Mouse (Mus musculus) midbrain, embryonic 13.5 days (tissue): ENCODE data around the gene S100a10. TPM values are rescaled to one million over a fixed set of nuclear protein-coding genes. Genes with fewer than 3 reads are reported as not detected.

Source experiments
- ATAC-seq: fragments of 200-750 bp; cut with Nextera tagmentation; 2 replicates; pipeline ENCODE4 v1.8.0; 2017; ENCODE audit warnings: mild to moderate bottlenecking, moderate TSS enrichment, moderate library complexity
- H3K27ac ChIP-seq: fragments of 300-500 bp; sonication (generic); 2 replicates; pipeline ENCODE4 v1.5.1; 2015; ENCODE audit warnings: inconsistent platforms, mild to moderate bottlenecking, moderate library complexity
- H3K27me3 ChIP-seq: fragments of 300-500 bp; sonication (generic); 2 replicates; pipeline ENCODE4 v1.6.1; 2015; ENCODE audit warnings: mild to moderate bottlenecking, inconsistent platforms
- H3K36me3 ChIP-seq: fragments of 300-500 bp; sonication (generic); 2 replicates; pipeline ENCODE4 v1.6.1; 2015; ENCODE audit warnings: mild to moderate bottlenecking, inconsistent platforms
- H3K4me1 ChIP-seq: fragments of 300-500 bp; sonication (generic); replicated peaks from 2 replicates; pipeline ENCODE4 v1.6.1; 2015; ENCODE audit warnings: inconsistent platforms
- H3K4me2 ChIP-seq: fragments of 300-500 bp; sonication (generic); replicated peaks from 2 replicates; pipeline ENCODE4 v1.6.1; 2015; ENCODE audit warnings: moderate library complexity, mild to moderate bottlenecking, inconsistent platforms
- H3K4me3 ChIP-seq: fragments of 300-500 bp; sonication (generic); replicated peaks from 2 replicates; pipeline ENCODE4 v1.5.1; 2015; ENCODE audit warnings: mild to moderate bottlenecking, inconsistent platforms
- H3K9ac ChIP-seq: fragments of 300-500 bp; sonication (generic); replicated peaks from 2 replicates; pipeline ENCODE4 v1.6.1; 2015; ENCODE audit warnings: mild to moderate bottlenecking, inconsistent platforms
- H3K9me3 ChIP-seq: fragments of 300-500 bp; sonication (generic); 2 replicates; pipeline ENCODE4 v1.6.1; 2016; ENCODE audit warnings: mild to moderate bottlenecking, inconsistent platforms
- WGBS: fragments of 180-500 bp; shearing (Covaris S2); methylation state at CpG from one replicate; pipeline ENCODE4 v1.1.7; 2015; 5-methylcytosine and 5-hydroxymethylcytosine counted together
- polyA plus RNA-seq: library from polyadenylated mRNA; unstranded; fragments of >200 nt; fragmentation: Nextera tagmentation; extraction: Ambion mirVana; gene quantifications from 2 replicates; pipeline ENCODE4 v1.2.1, GENCODE M21; 2015

S100a10 gene
- polyA plus RNA-seq: 90.8 and 93.2 TPM in 2 replicates

DNA sequence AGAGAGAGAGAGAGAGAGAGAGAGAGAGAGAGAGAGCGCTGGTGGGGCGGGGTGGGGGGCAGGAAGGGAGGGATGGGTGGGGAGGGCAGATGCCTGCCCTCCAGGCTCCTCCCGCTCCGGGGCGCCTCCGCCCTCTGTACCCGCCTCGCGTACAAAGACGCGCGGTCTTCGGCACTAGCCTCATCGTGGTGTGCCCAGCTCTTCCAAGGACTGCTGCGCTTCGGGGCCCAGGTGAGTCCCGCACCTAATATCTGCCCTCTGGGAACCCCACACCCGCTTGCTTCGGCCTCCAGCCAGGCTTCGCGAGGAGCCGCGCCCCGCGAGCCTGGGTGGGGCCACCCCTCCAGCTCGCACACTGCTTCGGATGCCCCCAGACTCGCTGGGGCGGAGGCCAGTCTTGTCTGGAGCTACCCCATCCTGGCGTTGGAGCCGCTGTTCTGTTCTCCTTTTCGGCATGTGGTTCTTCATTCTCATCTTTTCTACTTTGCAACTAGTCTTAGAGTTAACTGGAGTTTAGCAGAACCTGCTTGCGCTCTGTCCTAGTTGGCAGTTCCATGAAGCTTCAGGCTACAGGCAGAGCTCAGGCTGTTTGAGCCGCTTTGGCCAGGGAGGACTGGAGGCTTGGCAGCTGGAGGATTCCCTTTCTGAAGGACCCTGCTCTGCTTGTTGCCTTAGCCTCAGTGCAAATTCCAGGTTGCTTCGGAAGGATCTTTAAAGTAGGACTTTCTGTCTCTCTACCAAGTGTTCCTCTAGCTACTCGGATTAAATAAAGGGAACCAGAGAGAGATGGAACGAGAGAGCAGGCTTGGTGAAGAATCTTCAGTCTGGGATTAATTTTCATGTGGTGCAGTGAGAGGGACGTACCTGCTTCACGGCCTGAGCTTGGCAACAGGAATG is at the start of gene S100a10:
Gene S100a10 (plus strand): TSS at position 100 of the 897 bp plus-strand sequence.
- Histone ChIP-seq H3K36me3 (no peaks in the 10 kb centered on the region), H3K4me1 (peaks cover 8% of the 10 kb centered on the region), H3K9ac (peak within 1 kb of the TSS; percentile 73), H3K27ac (no peak within 1 kb of the TSS), H3K4me3 (peak within 1 kb of the TSS; percentile 55), H3K27me3 (peaks cover 11% of the 10 kb centered on the region), H3K4me2 (peak within 1 kb of the TSS; percentile 95), H3K9me3 (no peaks in the 10 kb centered on the region)
- ATAC-seq: peak; percentile 89
- WGBS: 4% methylated on average over 33 of the region's 39 CpGs

DNA sequence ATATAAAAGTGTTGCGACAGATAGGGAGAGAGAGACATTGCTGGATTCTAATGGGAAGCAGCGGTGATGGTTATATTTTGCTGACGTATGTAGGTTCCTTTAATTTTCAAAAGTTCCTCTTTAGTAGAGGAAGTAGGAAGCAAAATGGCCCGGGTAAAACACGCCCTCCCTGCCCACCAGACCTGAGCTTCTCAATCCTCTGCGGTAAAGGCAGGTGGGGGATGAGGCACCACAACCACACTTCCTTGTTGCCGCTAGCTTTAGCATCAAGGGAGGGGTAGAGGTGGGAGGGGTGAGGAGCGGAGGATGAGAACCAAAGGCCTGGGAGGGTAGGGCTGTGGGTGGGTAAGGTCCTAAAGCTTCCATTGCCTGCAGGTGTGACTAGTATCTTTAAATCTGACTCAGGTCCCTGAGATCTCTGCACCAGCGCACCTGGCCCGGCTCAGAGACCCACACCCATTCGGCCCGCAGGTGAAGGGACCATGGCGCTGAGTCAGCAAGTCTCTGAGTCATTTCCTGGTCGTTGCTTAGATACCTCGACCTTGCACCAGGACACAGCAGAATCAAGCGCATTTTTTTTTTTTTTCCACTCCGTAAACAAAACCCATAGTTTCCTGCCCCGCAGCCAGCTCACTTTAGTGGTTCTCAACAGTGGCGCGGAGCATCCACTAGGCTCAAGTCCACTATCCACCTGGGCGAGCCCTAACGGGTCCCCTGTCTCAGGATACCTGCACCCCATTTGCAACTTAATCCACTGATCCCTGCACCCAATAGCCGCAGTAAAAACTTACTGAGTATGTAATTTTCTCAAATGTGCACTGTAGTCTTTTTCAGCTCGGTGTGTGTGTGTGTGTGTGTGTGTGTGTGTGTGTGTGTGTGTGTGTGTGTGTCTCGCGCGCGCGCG is 48.7 kb upstream of the S100a10 start:
- 43% methylated on average over 30 of the region's 30 CpGs for WGBS
- no peaks in the 10 kb centered on the region for H3K9me3 ChIP-seq
- no peak overlapping the region for H3K4me3 ChIP-seq
- no peak overlapping the region for H3K4me2 ChIP-seq
- H3K27me3 ChIP-seq: no peaks in the 10 kb centered on the region
- H3K27ac ChIP-seq: no peak overlapping the region
- no peaks in the 10 kb centered on the region for H3K36me3 ChIP-seq
- no peak overlapping the region for H3K9ac ChIP-seq
- ATAC-seq: no peak
- no peaks in the 10 kb centered on the region for H3K4me1 ChIP-seq

DNA sequence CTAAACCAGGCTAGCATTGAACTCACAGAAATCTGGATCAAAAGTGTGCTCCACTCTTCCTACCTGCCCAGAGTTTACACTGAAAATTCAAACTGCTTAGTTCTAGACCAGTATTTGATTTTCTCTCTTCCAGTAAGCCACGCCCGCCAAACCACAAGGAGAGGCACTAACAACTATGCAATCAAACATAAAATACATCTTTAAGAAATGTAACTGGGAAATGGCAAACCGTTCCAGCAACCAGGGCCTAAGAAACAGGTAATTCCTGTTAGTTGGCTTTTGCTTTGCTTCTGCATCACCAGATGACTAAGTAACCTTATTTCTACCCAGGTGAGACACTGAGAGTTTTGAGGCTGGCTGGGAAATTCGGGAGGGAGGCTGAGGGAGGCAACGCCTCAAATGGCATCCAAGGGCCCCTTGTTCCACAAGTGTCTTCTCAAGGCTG is 48.0 kb upstream of the S100a10 start:
- Histone ChIP-seq H3K36me3 (no peaks in the 10 kb centered on the region), H3K4me3 (no peak overlapping the region), H3K4me1 (no peaks in the 10 kb centered on the region), H3K27ac (no peak overlapping the region), H3K4me2 (no peak overlapping the region), H3K9me3 (no peaks in the 10 kb centered on the region), H3K9ac (no peak overlapping the region), H3K27me3 (no peaks in the 10 kb centered on the region)
- no peak for ATAC-seq
- 74% methylated on average over 5 of the region's 5 CpGs for WGBS

DNA sequence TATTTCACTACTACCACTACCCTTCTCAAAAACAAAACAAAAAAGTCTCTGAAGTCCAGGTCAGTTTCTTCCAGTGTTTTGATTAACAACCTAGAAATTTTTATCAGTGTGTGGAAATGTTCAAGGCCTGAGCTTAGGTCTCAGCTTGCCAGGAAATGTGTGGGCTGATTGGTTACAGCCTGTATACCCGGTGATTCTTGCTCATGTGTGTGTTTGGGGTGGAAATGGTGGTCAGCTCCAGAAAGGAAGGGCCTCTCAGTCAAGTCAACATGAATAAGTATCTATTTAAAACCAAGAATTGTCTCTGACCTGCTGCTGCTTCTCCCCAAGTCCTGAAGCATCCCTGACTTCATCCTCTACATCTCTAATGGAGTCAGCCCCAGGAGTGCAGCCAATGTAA is 45.6 kb upstream of the S100a10 start:
- Histone ChIP-seq H3K27ac (no peak overlapping the region), H3K9me3 (no peaks in the 10 kb centered on the region), H3K4me2 (no peak overlapping the region), H3K27me3 (no peaks in the 10 kb centered on the region), H3K9ac (no peak overlapping the region), H3K36me3 (no peaks in the 10 kb centered on the region), H3K4me3 (no peak overlapping the region), H3K4me1 (no peaks in the 10 kb centered on the region)
- 78% methylated on average over 1 of the region's 1 CpGs for WGBS
- ATAC-seq: no peak

GRCm38 (mm10) chr3:93511036-93511435 is 43.8 kb upstream of the S100a10 start:
- ATAC-seq: no peak
- no peak overlapping the region for H3K27ac ChIP-seq
- no peaks in the 10 kb centered on the region for H3K27me3 ChIP-seq
- no peak overlapping the region for H3K4me3 ChIP-seq
- H3K9ac ChIP-seq: no peak overlapping the region
- H3K4me2 ChIP-seq: no peak overlapping the region
- H3K4me1 ChIP-seq: no peaks in the 10 kb centered on the region
- no peaks in the 10 kb centered on the region for H3K9me3 ChIP-seq
- H3K36me3 ChIP-seq: no peaks in the 10 kb centered on the region
- 90% methylated on average over 1 of the region's 1 CpGs for WGBS

DNA sequence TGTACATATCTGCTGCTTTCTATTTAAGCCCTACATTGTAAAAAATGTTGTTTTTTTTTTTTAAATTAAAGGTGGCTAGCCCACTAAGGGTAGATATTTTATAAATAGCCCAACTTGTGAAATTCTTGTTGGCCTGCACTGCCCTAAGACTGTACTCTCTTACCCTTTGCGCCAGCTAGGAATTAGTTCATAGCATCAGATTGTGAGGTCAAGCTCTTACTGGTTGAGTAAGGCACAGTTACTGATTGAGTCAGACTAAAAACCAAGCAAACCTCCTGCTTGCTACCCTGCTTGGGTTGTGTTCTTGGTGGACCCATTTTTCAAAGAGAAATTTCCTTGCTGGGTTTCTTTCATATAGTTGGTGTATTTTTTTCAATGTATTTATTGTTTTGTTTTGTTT is 43.1 kb upstream of the S100a10 start:
- Histone ChIP-seq H3K27me3 (no peaks in the 10 kb centered on the region), H3K27ac (no peak overlapping the region), H3K9me3 (no peaks in the 10 kb centered on the region), H3K36me3 (no peaks in the 10 kb centered on the region), H3K4me1 (no peaks in the 10 kb centered on the region), H3K4me3 (no peak overlapping the region), H3K4me2 (no peak overlapping the region), H3K9ac (no peak overlapping the region)
- 100% methylated on average over 1 of the region's 1 CpGs for WGBS
- ATAC-seq: no peak

DNA sequence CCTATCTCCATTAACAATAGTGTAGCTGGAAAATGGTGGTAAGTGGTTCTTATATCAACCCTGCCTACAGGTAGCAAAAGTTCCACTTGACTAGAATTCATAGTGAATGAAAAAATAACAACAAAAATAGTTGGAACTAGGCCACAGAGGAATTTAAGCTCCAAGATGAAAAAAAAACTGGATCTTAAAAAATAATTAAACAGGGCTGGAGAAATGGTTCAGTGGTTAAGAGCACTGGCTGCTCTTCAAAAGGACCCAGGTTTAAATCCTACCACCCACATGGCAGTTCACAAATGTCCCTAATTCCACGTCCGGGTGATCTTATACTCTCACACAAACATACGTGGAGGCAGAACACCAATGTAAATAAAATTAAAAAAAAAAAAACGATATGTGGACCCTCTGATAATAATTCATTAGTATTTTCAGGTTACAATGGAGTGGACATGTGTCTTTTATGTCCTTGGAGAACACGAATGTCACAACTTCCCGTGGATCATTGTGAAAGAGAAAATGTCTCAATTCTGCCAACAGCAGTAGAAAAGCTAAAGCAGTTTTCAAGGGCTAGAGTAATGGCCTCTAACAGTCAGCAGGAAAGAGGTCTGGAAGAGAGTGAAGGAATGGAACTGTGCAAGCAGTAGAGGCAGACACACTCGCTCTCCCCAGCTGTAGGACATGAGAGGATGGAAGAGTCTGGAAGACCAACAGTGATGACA is 42.3 kb upstream of the S100a10 start:
- no peaks in the 10 kb centered on the region for H3K27me3 ChIP-seq

GRCm38 (mm10) chr3:93514628-93515027 is 40.3 kb upstream of the S100a10 start:
- H3K4me2 ChIP-seq: no peak overlapping the region
- H3K9me3 ChIP-seq: no peaks in the 10 kb centered on the region
- no peak overlapping the region for H3K4me3 ChIP-seq
- no peak for ATAC-seq
- no peaks in the 10 kb centered on the region for H3K36me3 ChIP-seq
- 90% methylated on average over 3 of the region's 3 CpGs for WGBS
- no peaks in the 10 kb centered on the region for H3K4me1 ChIP-seq
- H3K27ac ChIP-seq: no peak overlapping the region
- H3K27me3 ChIP-seq: no peaks in the 10 kb centered on the region
- H3K9ac ChIP-seq: no peak overlapping the region

More for the DNA sequence above, 42.3 kb upstream of the S100a10 start:
- Histone ChIP-seq H3K36me3 (no peaks in the 10 kb centered on the region), H3K9me3 (no peaks in the 10 kb centered on the region), H3K9ac (no peak overlapping the region), H3K4me2 (no peak overlapping the region), H3K4me1 (no peaks in the 10 kb centered on the region), H3K27ac (no peak overlapping the region), H3K4me3 (no peak overlapping the region)
- ATAC-seq: no peak
- 74% methylated on average over 7 of the region's 7 CpGs for WGBS

- WGBS: 90% methylated on average over 2 of the region's 2 CpGs
- Histone ChIP-seq H3K9me3 (no peaks in the 10 kb centered on the region), H3K4me1 (peaks cover 10% of the 10 kb centered on the region), H3K27me3 (peaks cover 6% of the 10 kb centered on the region; the same call in 1 of the 2 replicates), H3K4me3 (no peak overlapping the region), H3K27ac (no peak overlapping the region), H3K4me2 (no peak overlapping the region), H3K9ac (no peak overlapping the region), H3K36me3 (no peaks in the 10 kb centered on the region)
- no peak for ATAC-seq
Measured at GRCm38 (mm10) chr3:93517343-93517742, 37.5 kb upstream of the S100a10 start.

DNA sequence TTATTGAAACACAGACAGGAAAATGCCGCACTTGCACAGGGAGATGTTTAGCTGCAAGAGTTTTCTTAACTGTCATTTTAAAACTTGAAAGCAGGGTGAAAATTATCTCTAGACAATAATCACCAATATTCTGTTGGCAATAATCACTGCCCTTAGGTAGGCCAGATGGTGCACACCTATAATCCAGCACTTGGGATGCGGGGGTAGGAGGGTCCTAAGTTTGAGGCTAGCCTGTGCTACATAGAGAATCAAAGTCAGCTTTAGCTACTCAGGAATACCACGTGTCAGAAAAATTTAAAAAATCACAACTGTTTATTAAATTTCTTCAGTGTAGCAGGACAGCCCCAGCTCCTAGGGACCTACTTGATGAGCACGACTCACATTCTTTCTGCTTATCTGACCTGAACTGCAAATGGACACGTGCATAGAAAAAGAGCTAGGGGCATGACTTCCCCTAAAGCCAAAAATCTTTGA is 35.0 kb upstream of the S100a10 start:
- peaks cover 6% of the 10 kb centered on the region; the same call in 1 of the 2 replicates for H3K27me3 ChIP-seq
- H3K4me3 ChIP-seq: peak overlapping the region; percentile 46; the same call in 1 of the 2 replicates
- H3K4me2 ChIP-seq: peak overlapping the region; percentile 78
- H3K36me3 ChIP-seq: no peaks in the 10 kb centered on the region
- peaks cover 10% of the 10 kb centered on the region for H3K4me1 ChIP-seq
- ATAC-seq: peak; percentile 6; the same call in 1 of the 2 replicates
- H3K9me3 ChIP-seq: no peaks in the 10 kb centered on the region
- 63% methylated on average over 5 of the region's 5 CpGs for WGBS
- no peak overlapping the region for H3K27ac ChIP-seq
- H3K9ac ChIP-seq: 0 out of 2 replicates have a peak overlapping the region, but pooled peaks have one; percentile 69
